Comparison of ENCODE assay signal across 12 mouse cellular contexts in the genomic region with DNA sequence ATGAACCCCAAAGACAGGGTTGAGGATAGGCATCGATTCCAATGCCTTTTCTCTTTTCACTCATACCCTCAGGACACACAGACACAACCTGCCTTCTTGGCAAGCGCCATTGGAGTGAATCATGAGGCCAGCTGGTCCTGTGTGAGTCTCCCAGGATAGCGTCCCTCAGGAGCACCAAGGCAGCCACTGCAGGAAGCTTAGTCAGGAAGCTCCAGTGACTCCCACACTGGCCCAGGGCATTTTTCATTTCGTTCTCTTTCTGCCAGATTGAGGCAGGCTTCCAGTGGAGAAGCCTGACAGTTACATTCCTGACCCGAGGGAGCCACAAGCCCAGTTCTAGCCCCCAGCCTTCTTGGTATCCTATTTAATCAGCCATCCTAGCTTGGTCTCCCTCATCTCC.
DNase-seq lines count a peak whose midpoint lies in the region; ATAC-seq lines count a peak whose summit lies in the region.
"Had no signal": no experiment of that assay in that cellular context is flagged by ENCODE, and none has a peak within 500 bp of the region (broad histone marks: within the 10 kb centered on the region; RNA-seq: fewer than 3 reads in every experiment).

No protein-coding gene starts in this region.

- no peak overlapping the region for H3K9ac ChIP-seq in hindbrain, embryonic 13.5 days
- H3K9ac ChIP-seq: lung, embryonic 15.5 days had no signal

- 52% methylated on average over 5 of the region's 5 CpGs for WGBS in hindbrain, embryonic 13.5 days
- WGBS in hindbrain, embryonic 10.5 days: 62% methylated on average over 5 of the region's 5 CpGs
- WGBS in embryonic facial prominence, embryonic 10.5 days: 55% methylated on average over 5 of the region's 5 CpGs

- peaks cover 16% of the 10 kb centered on the region for H3K4me1 ChIP-seq in hindbrain, embryonic 13.5 days (replicated peaks)
- H3K4me1 ChIP-seq in hindbrain, embryonic 10.5 days (replicated peaks): no peaks in the 10 kb centered on the region; the same call in 1 of the 2 replicates
- H3K4me1 ChIP-seq in embryonic facial prominence, embryonic 10.5 days: peaks cover 15% of the 10 kb centered on the region; the same call in 1 of the 2 replicates
- H3K4me1 ChIP-seq: lung, embryonic 15.5 days; megakaryocyte, embryonic 14.5 days had no signal

- no peaks in the 10 kb centered on the region for H3K27me3 ChIP-seq in hindbrain, embryonic 13.5 days
- no peaks in the 10 kb centered on the region for H3K27me3 ChIP-seq in hindbrain, embryonic 10.5 days (ENCODE audit: insufficient read depth, poor library complexity, severe bottlenecking)
- H3K27me3 ChIP-seq in embryonic facial prominence, embryonic 10.5 days (replicated peaks; ENCODE audit: low read depth, poor library complexity, severe bottlenecking): no peaks in the 10 kb centered on the region
- H3K27me3 ChIP-seq: lung, embryonic 15.5 days; megakaryocyte, embryonic 14.5 days had no signal

- no peaks in the 10 kb centered on the region for H3K9me3 ChIP-seq in hindbrain, embryonic 13.5 days
- H3K9me3 ChIP-seq in hindbrain, embryonic 10.5 days: no peaks in the 10 kb centered on the region
- no peaks in the 10 kb centered on the region for H3K9me3 ChIP-seq in embryonic facial prominence, embryonic 10.5 days
- H3K9me3 ChIP-seq: lung, embryonic 15.5 days had no signal

- no peak overlapping the region for H3K4me3 ChIP-seq in hindbrain, embryonic 13.5 days
- H3K4me3 ChIP-seq in hindbrain, embryonic 10.5 days: no peak overlapping the region
- H3K4me3 ChIP-seq in embryonic facial prominence, embryonic 10.5 days: no peak overlapping the region
- H3K4me3 ChIP-seq: lung, embryonic 15.5 days; megakaryocyte, embryonic 14.5 days had no signal

- H3K4me2 ChIP-seq in hindbrain, embryonic 13.5 days: no peak overlapping the region
- H3K4me2 ChIP-seq: lung, embryonic 15.5 days had no signal

- no peaks in the 10 kb centered on the region for H3K36me3 ChIP-seq in hindbrain, embryonic 13.5 days
- H3K36me3 ChIP-seq in hindbrain, embryonic 10.5 days: no peaks in the 10 kb centered on the region
- H3K36me3 ChIP-seq in embryonic facial prominence, embryonic 10.5 days (replicated peaks): no peaks in the 10 kb centered on the region
- H3K36me3 ChIP-seq: lung, embryonic 15.5 days had no signal

- no peak for ATAC-seq in hindbrain, embryonic 13.5 days (ENCODE audit: low FRiP score)

- peak overlapping the region; percentile 58 for H3K27ac ChIP-seq in hindbrain, embryonic 13.5 days
- H3K27ac ChIP-seq in hindbrain, embryonic 10.5 days: no peak overlapping the region
- no peak overlapping the region for H3K27ac ChIP-seq in embryonic facial prominence, embryonic 10.5 days (replicated peaks)
- H3K27ac ChIP-seq: kidney, postnatal 0 days; lung, embryonic 15.5 days had no signal

- DNase-seq in adrenal gland, adult (ENCODE audit: inconsistent age in 2 of 2, low spot score in 1 of 2): peak; percentile 62 to 77
- DNase-seq in adrenal gland, adult 18-20 months (ENCODE audit: low spot score in 2 of 2): no peak
- DNase-seq in hindbrain, embryonic 10.5 days (ENCODE audit: low spot score): no peak
- peak; percentile 62 for DNase-seq in retina, postnatal 1 day
- DNase-seq in retina, embryonic 14.5 days (ENCODE audit: low spot score): no peak
- DNase-seq in embryonic facial prominence, embryonic 10.5 days (ENCODE audit: low spot score): no peak
- DNase-seq in layer of hippocampus, postnatal 10 days (ENCODE audit: low spot score in 2 of 2): no peak
- DNase-seq: layer of hippocampus, postnatal 36 days had no signal

Comparison
In these comparisons a context has a peak if more than half of its experiments do, and no peak if none do; other contexts are left out.
1. DNase-seq: peak in adrenal gland, adult (2 of 2) and retina, postnatal 1 day (single experiment); none in adrenal gland, adult 18-20 months (0 of 2), hindbrain, embryonic 10.5 days (single experiment), retina, embryonic 14.5 days (single experiment), embryonic facial prominence, embryonic 10.5 days (single experiment) and layer of hippocampus, postnatal 10 days (0 of 2).